Mouse (Mus musculus) heart, embryonic 16.5 days (tissue): Measurements from ENCODE around the gene Hmgcr. TPM values are rescaled to one million over a fixed set of nuclear protein-coding genes. Genes with fewer than 3 reads are reported as not detected.

Experiments
- ATAC-seq: fragments of 200-750 bp; cut with Nextera tagmentation; replicated peaks from 2 replicates; pipeline ENCODE4 v1.8.0; 2017; ENCODE audit warnings: moderate number of reproducible peaks; ENCODE audit not compliant: insufficient read depth, low FRiP score; ENCODE audit errors: extremely low read depth
- H3K27ac ChIP-seq: fragments of 300-500 bp; sonication (generic); 2 replicates; pipeline ENCODE4 v1.5.1; 2014; ENCODE audit warnings: mild to moderate bottlenecking, low read length, control low read depth, moderate library complexity
- H3K27me3 ChIP-seq: fragments of 300-500 bp; sonication (generic); 2 replicates; pipeline ENCODE4 v1.6.1; 2014; ENCODE audit warnings: low read length, mixed read lengths; ENCODE audit not compliant: control insufficient read depth, insufficient read depth
- H3K36me3 ChIP-seq: fragments of 300-500 bp; sonication (generic); 2 replicates; pipeline ENCODE4 v1.6.1; 2014; ENCODE audit not compliant: control insufficient read depth, insufficient read depth
- H3K4me1 ChIP-seq: fragments of 300-500 bp; sonication (generic); 2 replicates; pipeline ENCODE4 v1.6.1; 2014; ENCODE audit warnings: low read length, mixed read lengths; ENCODE audit not compliant: control insufficient read depth, insufficient read depth
- H3K4me2 ChIP-seq: fragments of 300-500 bp; sonication (generic); 2 replicates; pipeline ENCODE4 v1.6.1; 2014; ENCODE audit warnings: low read depth, mild to moderate bottlenecking, control low read depth, low read length
- H3K4me3 ChIP-seq: fragments of 300-500 bp; sonication (generic); 2 replicates; pipeline ENCODE4 v1.5.1; 2014; ENCODE audit warnings: mild to moderate bottlenecking, control low read depth, low read length
- H3K9ac ChIP-seq: fragments of 300-500 bp; sonication (generic); 2 replicates; pipeline ENCODE4 v1.6.1; 2014; ENCODE audit warnings: low read length, control low read depth
- H3K9me3 ChIP-seq: fragments of 300-500 bp; sonication (generic); replicated peaks from 2 replicates; pipeline ENCODE4 v1.6.1; 2016; ENCODE audit warnings: low read length; ENCODE audit not compliant: control insufficient read depth
- WGBS: fragments of 180-500 bp; shearing (Covaris S2); extraction: QIAGEN DNeasy Blood & Tissue Kit; methylation state at CpG from one replicate; pipeline ENCODE4 v1.1.7; 2014; 5-methylcytosine and 5-hydroxymethylcytosine counted together
- polyA plus RNA-seq: library from polyadenylated mRNA; unstranded; fragments of >200 nt; fragmentation: Nextera tagmentation; extraction: Ambion mirVana; gene quantifications from 2 replicates; pipeline ENCODE4 v1.2.1, GENCODE M21; 2015

Hmgcr gene
- polyA plus RNA-seq, 1 experiment from 2014 or later: 29.7 TPM

- Histone ChIP-seq H3K9me3 (no peaks in the 10 kb centered on the region), H3K9ac (no peak overlapping the region), H3K27me3 (no peaks in the 10 kb centered on the region), H3K4me2 (no peak overlapping the region), H3K27ac (no peak overlapping the region), H3K4me1 (no peaks in the 10 kb centered on the region), H3K4me3 (no peak overlapping the region), H3K36me3 (peaks cover 60% of the 10 kb centered on the region)
- ATAC-seq: no peak
- 86% methylated on average over 9 of the region's 9 CpGs for WGBS
These were observed 17.7 kb downstream of the Hmgcr start for GRCm38 (mm10) chr13:96653041-96653440.

- Histone ChIP-seq H3K27me3 (no peaks in the 10 kb centered on the region), H3K9ac (no peak overlapping the region), H3K4me2 (no peak overlapping the region), H3K4me3 (no peak overlapping the region), H3K9me3 (no peaks in the 10 kb centered on the region), H3K4me1 (no peaks in the 10 kb centered on the region), H3K36me3 (peaks cover 14% of the 10 kb centered on the region), H3K27ac (no peak overlapping the region)
- WGBS: 62% methylated on average over 5 of the region's 5 CpGs
- ATAC-seq: no peak
These were observed 24.9 kb downstream of the Hmgcr start for GRCm38 (mm10) chr13:96645822-96646221.

- Histone ChIP-seq H3K27me3 (no peaks in the 10 kb centered on the region), H3K9ac (no peak overlapping the region), H3K4me1 (no peaks in the 10 kb centered on the region), H3K4me3 (no peak overlapping the region), H3K36me3 (peaks cover 11% of the 10 kb centered on the region), H3K4me2 (no peak overlapping the region), H3K27ac (no peak overlapping the region), H3K9me3 (no peaks in the 10 kb centered on the region)
- no peak for ATAC-seq
- WGBS: 67% methylated on average over 2 of the region's 2 CpGs
These were observed 26.6 kb downstream of the Hmgcr start for GRCm38 (mm10) chr13:96644168-96644567.

- Histone ChIP-seq H3K27me3 (no peaks in the 10 kb centered on the region), H3K4me3 (no peak overlapping the region), H3K36me3 (peaks cover 28% of the 10 kb centered on the region), H3K27ac (no peak overlapping the region), H3K9me3 (no peaks in the 10 kb centered on the region), H3K4me2 (no peak overlapping the region), H3K4me1 (no peaks in the 10 kb centered on the region), H3K9ac (no peak overlapping the region)
- no peak for ATAC-seq
- WGBS: 78% methylated on average over 4 of the region's 4 CpGs
These were observed 40.3 kb downstream of the Hmgcr start for GRCm38 (mm10) chr13:96630396-96630795.

GRCm38 (mm10) chr13:96620891-96621290 lies 49.8 kb downstream of the Hmgcr start:
- H3K4me1 ChIP-seq: no peaks in the 10 kb centered on the region
- H3K27me3 ChIP-seq: no peaks in the 10 kb centered on the region
- H3K9ac ChIP-seq: no peak overlapping the region
- H3K4me2 ChIP-seq: no peak overlapping the region
- ATAC-seq: no peak
- H3K9me3 ChIP-seq: no peaks in the 10 kb centered on the region
- no peak overlapping the region for H3K4me3 ChIP-seq
- H3K36me3 ChIP-seq: peaks cover 9% of the 10 kb centered on the region; the same call in 1 of the 2 replicates
- 51% methylated on average over 1 of the region's 1 CpGs for WGBS
- no peak overlapping the region for H3K27ac ChIP-seq

- Histone ChIP-seq H3K27me3 (no peaks in the 10 kb centered on the region), H3K9me3 (no peaks in the 10 kb centered on the region), H3K9ac (no peak overlapping the region), H3K4me3 (no peak overlapping the region), H3K4me2 (no peak overlapping the region), H3K36me3 (peaks cover 15% of the 10 kb centered on the region), H3K4me1 (no peaks in the 10 kb centered on the region), H3K27ac (no peak overlapping the region)
- 92% methylated on average over 3 of the region's 3 CpGs for WGBS
- ATAC-seq: no peak
These were observed 56.1 kb downstream of the Hmgcr start for GRCm38 (mm10) chr13:96614615-96615014.

- H3K9ac ChIP-seq: no peak overlapping the region
- no peaks in the 10 kb centered on the region for H3K27me3 ChIP-seq
- H3K36me3 ChIP-seq: peaks cover 17% of the 10 kb centered on the region
- H3K4me3 ChIP-seq: no peak overlapping the region
- no peaks in the 10 kb centered on the region for H3K9me3 ChIP-seq
- no peak for ATAC-seq
- 91% methylated on average over 2 of the region's 2 CpGs for WGBS
- H3K27ac ChIP-seq: no peak overlapping the region
- no peak overlapping the region for H3K4me2 ChIP-seq
- H3K4me1 ChIP-seq: no peaks in the 10 kb centered on the region
These were observed 66.5 kb downstream of the Hmgcr start for GRCm38 (mm10) chr13:96604242-96604641.

GRCm38 (mm10) chr13:96599182-96599581 lies 71.6 kb downstream of the Hmgcr start:
- H3K4me3 ChIP-seq: no peak overlapping the region
- no peaks in the 10 kb centered on the region for H3K27me3 ChIP-seq
- WGBS: 92% methylated on average over 9 of the region's 9 CpGs
- no peak overlapping the region for H3K9ac ChIP-seq
- H3K4me1 ChIP-seq: no peaks in the 10 kb centered on the region
- no peak for ATAC-seq
- H3K36me3 ChIP-seq: peaks cover 17% of the 10 kb centered on the region
- H3K9me3 ChIP-seq: no peaks in the 10 kb centered on the region
- no peak overlapping the region for H3K27ac ChIP-seq
- H3K4me2 ChIP-seq: no peak overlapping the region
